Mouse (Mus musculus): ENCODE measurements at regions not wholly inside any gene's neighbourhood (a gene's known extent, or its start where the extent isn't known, plus 50 kb on each side); places are given as distances from the start of the nearest gene placed in this dataset.
"Not testable (repeated sequence)": the region's sequence is repeated elsewhere in the genome, so short reads cannot be mapped to it uniquely, and the experiment has no call there.

DNA sequence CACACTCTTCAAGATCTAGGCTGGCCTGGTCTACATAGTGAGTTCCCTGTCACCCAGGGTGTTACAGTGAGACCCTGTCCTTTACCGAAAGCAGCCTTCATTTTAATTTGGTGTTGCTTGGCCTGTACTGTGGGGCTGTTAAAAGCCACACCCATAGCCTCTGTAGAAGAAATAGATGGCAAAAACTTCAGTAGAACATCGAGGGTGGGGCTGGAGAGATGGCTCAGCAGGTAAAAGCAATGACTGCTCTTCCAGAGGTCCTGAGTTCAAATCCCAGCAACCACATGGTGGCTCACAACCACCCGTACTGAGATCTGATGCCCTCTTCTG lies 74.3 kb upstream of the Cpsf6 start:
- Histone ChIP-seq H3K4me2 (replicated peaks) (no peak overlapping the region), H3K36me3 (no peaks in the 10 kb centered on the region)

DNA sequence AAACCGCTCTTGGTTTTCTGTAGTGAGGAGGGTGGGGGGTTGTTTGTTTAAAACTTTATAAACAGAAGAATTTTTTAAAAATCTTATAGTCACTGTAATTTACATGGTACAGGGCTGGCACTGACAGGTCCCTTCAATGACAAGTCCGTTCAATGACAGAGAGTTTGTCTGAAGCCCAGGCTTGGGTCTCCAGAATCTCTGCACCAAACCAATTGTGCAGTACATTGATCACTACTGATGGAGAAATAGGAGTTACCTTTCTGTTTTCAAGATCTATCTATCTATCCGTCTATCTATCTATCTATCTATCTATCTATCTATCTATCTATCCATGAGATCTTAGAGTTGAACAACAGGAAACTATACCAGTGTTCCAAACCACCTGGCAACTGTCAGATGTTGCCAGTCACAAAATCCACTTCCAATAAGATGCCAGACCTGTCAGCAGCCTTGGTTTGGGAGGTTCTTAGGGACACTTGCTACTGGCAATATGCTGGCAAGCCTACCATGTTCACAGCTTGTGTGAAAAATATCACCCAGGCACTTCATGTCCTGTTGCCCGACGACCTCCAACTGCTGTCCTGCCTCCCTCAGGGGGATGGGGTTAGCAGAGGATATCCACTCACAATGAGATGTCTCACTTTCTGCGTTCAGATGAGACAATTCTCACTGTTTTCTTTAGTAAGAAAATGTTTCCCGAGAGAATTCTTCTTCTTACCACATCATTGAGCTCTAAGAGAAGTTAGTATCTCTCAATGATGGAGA lies 73.8 kb upstream of the Cpsf6 start:
- H3K9ac ChIP-seq = no peak overlapping the region
- ATAC-seq (ENCODE audit: low FRiP score) = no peak
- no peaks in the 10 kb centered on the region for H3K9me3 ChIP-seq (replicated peaks)
- no peak overlapping the region for H3K27ac ChIP-seq
- H3K27me3 ChIP-seq = no peaks in the 10 kb centered on the region
- no peaks in the 10 kb centered on the region for H3K4me1 ChIP-seq
- no peak overlapping the region for H3K4me3 ChIP-seq
- WGBS = 87% methylated on average over 7 of the region's 7 CpGs
- H3K36me3 ChIP-seq = no peaks in the 10 kb centered on the region
- H3K4me2 ChIP-seq (replicated peaks) = no peak overlapping the region

More for the DNA sequence above, 74.3 kb upstream of the Cpsf6 start:
- H3K9ac ChIP-seq = no peak overlapping the region
- H3K27me3 ChIP-seq = no peaks in the 10 kb centered on the region
- no peak for ATAC-seq (ENCODE audit: low FRiP score)
- no peaks in the 10 kb centered on the region for H3K9me3 ChIP-seq (replicated peaks)
- H3K27ac ChIP-seq = no peak overlapping the region
- WGBS = 94% methylated on average over 3 of the region's 3 CpGs
- H3K4me1 ChIP-seq = no peaks in the 10 kb centered on the region
- no peak overlapping the region for H3K4me3 ChIP-seq

DNA sequence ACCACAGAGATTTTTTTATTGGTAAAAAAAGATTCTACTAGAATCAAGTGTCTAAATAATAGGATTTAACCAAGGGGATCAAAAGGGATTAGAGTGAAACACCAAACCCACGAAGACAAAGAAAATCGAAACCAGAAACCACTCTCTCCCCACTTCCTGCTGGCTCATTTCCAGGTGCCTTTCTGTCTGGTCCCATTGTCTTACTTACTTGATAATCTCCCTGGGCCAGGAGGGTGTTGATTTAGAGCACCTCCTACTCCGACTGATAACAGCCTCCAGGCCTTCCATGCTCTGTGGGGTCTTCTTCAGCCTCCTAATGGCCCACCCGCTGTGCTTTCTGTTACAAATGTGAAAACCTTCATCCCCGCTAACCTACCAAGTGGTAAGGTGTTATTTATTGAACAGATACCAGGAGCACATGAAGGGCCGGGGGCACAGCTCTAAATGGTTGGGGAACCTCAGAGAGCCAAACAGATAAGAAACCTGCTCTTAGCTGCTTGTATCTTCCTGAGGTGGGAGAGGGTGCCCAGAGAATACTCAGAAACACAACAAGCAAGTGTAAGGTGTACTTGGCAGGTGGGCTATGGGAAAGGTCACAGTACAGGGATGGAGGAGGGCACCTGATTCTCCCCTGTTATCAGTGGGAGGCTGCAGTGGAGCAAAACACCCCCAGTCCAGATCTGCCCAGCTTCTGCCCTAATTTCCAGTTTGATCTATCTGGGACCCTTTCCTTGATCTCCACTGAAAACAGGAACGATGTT lies 72.6 kb upstream of the Cpsf6 start:
- no peaks in the 10 kb centered on the region for H3K9me3 ChIP-seq (replicated peaks)
- H3K4me1 ChIP-seq = no peaks in the 10 kb centered on the region
- H3K9ac ChIP-seq = no peak overlapping the region
- no peaks in the 10 kb centered on the region for H3K27me3 ChIP-seq
- no peak overlapping the region for H3K27ac ChIP-seq
- no peaks in the 10 kb centered on the region for H3K36me3 ChIP-seq
- H3K4me2 ChIP-seq (replicated peaks) = no peak overlapping the region
- ATAC-seq (ENCODE audit: low FRiP score) = no peak
- H3K4me3 ChIP-seq = no peak overlapping the region
- WGBS = 44% methylated on average over 7 of the region's 7 CpGs

DNA sequence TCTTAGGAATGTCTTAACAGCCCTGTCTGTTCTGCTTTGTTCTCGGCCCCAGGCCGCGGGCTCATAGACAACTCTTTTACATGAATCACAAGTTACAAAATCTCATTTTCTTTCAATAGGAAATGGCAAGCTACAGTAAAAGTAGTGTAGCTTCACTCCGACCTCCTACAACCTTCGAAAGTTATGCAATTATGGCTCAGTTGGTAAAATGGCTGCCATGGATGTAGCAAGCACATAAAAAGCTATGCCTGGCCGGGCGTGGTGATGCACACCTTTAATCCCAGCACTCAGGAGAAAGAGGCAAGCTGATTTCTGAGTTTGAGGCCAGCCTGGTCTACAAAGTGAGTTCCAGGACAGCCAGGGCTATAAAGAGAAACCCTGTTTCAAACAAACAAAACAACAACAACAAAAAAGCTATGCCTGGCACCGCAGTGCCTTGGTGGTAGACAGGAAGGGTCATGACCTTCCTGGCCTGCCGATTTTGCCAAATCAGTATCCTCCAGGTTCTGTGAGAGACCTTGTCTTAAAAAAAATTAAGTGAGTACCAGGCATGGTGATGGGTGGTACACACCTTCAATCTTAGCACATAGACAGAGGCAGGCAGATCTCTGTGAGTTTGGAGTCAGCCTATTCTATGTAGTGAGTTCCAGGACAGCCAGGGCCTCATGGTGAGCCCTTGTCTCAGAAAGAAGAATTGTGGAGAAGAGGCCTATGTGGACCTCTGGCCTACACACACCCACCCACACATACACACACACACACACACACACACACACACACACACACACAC lies 71.8 kb upstream of the Cpsf6 start:
- no peaks in the 10 kb centered on the region for H3K36me3 ChIP-seq
- no peak overlapping the region for H3K4me2 ChIP-seq (replicated peaks)
- no peak overlapping the region for H3K4me3 ChIP-seq
- no peaks in the 10 kb centered on the region for H3K4me1 ChIP-seq
- no peak overlapping the region for H3K9ac ChIP-seq
- no peaks in the 10 kb centered on the region for H3K27me3 ChIP-seq
- no peak for ATAC-seq (ENCODE audit: low FRiP score)
- no peak overlapping the region for H3K27ac ChIP-seq
- no peaks in the 10 kb centered on the region for H3K9me3 ChIP-seq (replicated peaks)
- 90% methylated on average over 9 of the region's 9 CpGs for WGBS

DNA sequence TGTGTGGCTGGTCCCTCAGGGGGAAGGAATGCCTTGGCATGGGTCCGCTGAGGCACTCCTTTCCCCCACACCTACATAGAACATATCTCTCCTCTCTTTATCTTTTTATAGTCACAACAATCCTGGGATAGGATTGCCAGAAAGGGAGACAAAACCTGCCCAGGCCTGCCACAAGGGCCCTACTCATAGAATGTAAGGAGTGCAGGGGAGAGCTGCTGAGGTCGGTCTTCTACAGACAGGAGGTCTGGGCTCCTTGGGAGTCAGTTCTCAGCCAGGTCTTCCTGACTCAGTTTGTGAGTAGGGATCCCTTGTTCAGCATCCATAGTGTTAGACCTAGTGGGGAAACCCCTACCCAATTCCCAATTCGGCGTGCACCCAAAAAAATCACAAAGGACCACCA lies 70.8 kb upstream of the Cpsf6 start:
- Histone ChIP-seq H3K27ac (no peak overlapping the region), H3K27me3 (no peaks in the 10 kb centered on the region), H3K9ac (no peak overlapping the region), H3K4me3 (no peak overlapping the region), H3K36me3 (no peaks in the 10 kb centered on the region), H3K4me1 (no peaks in the 10 kb centered on the region), H3K4me2 (replicated peaks) (no peak overlapping the region), H3K9me3 (replicated peaks) (no peaks in the 10 kb centered on the region)
- no peak for ATAC-seq (ENCODE audit: low FRiP score)
- 91% methylated on average over 4 of the region's 4 CpGs for WGBS

DNA sequence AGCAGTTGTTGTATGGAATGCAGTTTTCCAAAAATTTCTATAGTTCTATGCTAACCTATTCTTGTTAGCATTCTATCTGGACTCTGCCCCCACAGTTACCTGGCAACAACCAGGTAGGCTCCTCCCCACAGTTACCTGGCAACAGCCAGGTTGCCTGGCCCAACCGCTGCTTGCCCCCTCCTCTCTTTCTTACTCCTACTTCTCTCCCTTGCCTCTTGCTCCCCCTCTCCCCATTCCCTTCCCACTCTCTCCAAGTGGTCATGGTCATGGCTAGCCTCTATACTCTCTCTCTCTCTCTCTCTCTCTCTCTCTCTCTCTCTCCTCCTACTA lies 70.4 kb upstream of the Cpsf6 start:
- Histone ChIP-seq H3K36me3 (no peaks in the 10 kb centered on the region), H3K4me2 (replicated peaks) (no peak overlapping the region), H3K9ac (no peak overlapping the region), H3K27me3 (no peaks in the 10 kb centered on the region), H3K4me3 (no peak overlapping the region), H3K9me3 (replicated peaks) (no peaks in the 10 kb centered on the region), H3K27ac (no peak overlapping the region), H3K4me1 (no peaks in the 10 kb centered on the region)
- no peak for ATAC-seq (ENCODE audit: low FRiP score)
- WGBS = 90% methylated on average over 1 of the region's 1 CpGs

DNA sequence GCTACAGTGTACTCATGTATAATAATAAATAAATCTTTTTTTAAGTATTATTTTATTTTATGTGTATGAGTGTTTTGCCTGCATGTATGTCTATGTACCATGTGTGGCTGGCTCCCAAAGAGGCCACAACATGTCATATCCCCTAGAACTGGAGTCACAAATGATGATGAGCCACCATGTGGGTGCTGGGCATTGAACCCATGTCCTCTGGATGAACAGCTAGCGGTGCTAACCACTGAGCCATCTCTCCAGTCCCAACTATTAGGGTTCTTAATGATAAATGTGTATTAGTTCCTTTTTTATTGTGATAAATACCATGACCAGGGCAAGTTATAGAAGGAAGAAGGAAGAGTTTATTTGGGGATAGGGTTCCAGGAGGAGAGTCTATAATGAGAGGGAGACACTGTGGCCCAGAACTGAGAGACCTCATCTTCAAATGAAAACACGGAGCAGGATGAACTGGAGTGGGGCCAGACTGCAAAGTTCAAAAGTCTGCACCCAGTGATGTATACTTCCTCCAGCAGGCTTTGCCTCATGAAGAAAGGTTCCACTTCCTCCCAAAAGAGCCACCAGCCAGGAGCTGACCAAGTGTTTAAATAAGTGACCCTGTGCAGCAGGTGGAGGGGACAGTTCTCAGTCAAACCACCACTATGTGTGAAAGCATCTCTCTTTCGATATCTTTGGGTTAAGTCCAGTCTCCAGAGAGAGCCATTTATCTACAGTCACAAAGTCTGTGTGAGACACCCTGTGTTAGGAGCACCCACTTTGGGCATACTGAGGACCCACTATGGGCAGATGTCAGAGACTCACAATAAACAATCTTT lies 69.8 kb upstream of the Cpsf6 start:
- Histone ChIP-seq H3K9ac (no peak overlapping the region), H3K9me3 (replicated peaks) (no peaks in the 10 kb centered on the region), H3K27me3 (no peaks in the 10 kb centered on the region), H3K27ac (no peak overlapping the region), H3K4me2 (replicated peaks) (no peak overlapping the region), H3K4me3 (no peak overlapping the region), H3K4me1 (no peaks in the 10 kb centered on the region), H3K36me3 (no peaks in the 10 kb centered on the region)
- no peak for ATAC-seq (ENCODE audit: low FRiP score)
- WGBS = 87% methylated on average over 3 of the region's 3 CpGs

DNA sequence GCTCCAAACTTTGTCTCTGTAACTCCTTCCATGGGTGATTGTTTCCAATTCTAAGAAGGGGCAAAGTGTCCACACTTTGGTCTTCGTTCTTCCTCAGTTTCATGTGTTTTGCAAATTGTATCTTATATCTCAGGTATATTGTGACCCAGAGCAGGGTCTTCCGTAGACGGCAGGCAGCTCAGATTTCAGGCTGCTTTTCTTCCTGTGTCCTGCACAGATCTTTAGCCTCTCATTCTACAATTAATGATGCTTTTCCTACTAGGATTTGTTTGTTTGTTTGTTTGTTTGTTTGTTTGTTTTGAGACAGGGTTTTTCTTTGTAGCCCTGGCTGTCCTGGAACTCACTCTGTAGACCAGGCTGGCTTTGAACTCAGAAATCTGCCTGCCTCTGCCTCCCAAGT lies 69.0 kb upstream of the Cpsf6 start:
- not testable (repeated sequence) for H3K4me2 ChIP-seq (replicated peaks); ATAC-seq (ENCODE audit: low FRiP score); H3K4me3 ChIP-seq; H3K36me3 ChIP-seq; H3K4me1 ChIP-seq; H3K27ac ChIP-seq; H3K9me3 ChIP-seq (replicated peaks); H3K27me3 ChIP-seq; H3K9ac ChIP-seq
- 93% methylated on average over 3 of the region's 3 CpGs for WGBS

DNA sequence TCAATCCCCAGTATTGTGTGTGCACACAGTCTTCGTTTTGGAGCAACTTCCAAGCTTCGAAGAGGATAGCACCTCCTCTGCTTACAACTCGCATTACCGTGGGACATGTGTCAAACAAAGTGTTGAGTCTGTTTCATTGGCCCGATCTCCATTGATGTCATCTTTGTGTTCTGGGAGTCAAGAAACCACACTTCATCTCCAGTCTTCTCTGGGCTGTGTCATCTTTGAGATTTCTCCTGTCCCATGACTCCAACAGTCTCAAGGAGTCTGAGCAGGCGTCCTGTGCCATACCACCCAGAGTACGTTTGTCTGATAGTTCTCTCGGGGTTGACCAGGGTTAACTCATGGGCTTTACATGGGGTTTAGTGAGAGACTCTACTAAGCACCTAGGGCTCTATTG lies 67.8 kb upstream of the Cpsf6 start:
- ATAC-seq (ENCODE audit: low FRiP score) = no peak
- 90% methylated on average over 8 of the region's 8 CpGs for WGBS
- Histone ChIP-seq H3K36me3 (no peaks in the 10 kb centered on the region), H3K9me3 (replicated peaks) (no peaks in the 10 kb centered on the region; the same call in 1 of the 2 replicates), H3K4me2 (replicated peaks) (no peak overlapping the region), H3K27ac (no peak overlapping the region), H3K4me1 (no peaks in the 10 kb centered on the region), H3K4me3 (no peak overlapping the region), H3K9ac (no peak overlapping the region), H3K27me3 (no peaks in the 10 kb centered on the region)

DNA sequence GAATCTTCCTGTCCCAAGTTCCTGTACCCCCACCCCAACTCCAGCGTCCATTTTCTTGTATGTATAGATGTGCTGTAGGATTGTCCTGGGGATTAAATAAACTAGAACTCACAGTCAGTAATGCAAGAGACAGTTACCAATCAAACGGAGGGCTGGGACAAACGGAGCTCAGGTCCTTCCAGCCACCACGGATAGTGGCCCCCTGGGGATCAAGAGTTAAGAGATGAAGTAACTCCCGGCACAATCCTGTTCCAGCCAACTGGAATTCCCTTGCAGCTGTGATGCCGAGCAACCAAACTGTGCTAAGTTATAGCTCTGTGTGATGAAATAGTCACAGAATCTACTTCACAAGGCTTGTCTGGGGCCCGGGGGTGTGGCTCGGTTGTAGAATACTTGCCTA lies 67.4 kb upstream of the Cpsf6 start:
- WGBS = 67% methylated on average over 8 of the region's 8 CpGs
- Histone ChIP-seq H3K4me3 (no peak overlapping the region), H3K27ac (no peak overlapping the region), H3K27me3 (no peaks in the 10 kb centered on the region), H3K9me3 (replicated peaks) (no peaks in the 10 kb centered on the region; the same call in 1 of the 2 replicates), H3K36me3 (no peaks in the 10 kb centered on the region), H3K4me2 (replicated peaks) (no peak overlapping the region), H3K9ac (no peak overlapping the region), H3K4me1 (no peaks in the 10 kb centered on the region)
- ATAC-seq (ENCODE audit: low FRiP score) = no peak

DNA sequence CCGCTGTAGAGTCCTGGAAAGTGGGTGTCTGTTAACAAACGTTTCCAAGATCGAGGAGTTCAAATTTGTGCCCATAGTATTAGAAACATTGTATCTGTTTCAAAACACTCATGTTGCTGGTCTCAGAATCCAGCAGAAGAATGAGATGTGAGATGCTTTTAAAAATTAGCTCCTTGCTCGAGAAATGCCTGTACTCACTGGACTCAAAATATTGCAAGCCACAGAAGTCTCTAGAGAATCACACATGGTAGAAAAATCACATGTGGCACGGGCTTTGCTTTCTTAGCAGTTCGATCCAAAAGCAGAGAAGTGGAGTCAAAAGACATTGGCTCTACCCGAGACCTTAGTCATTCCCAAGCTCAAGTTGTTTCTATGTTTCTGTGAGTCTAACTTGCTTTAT lies 67.0 kb upstream of the Cpsf6 start:
- Histone ChIP-seq H3K4me2 (replicated peaks) (no peak overlapping the region), H3K27me3 (no peaks in the 10 kb centered on the region), H3K27ac (no peak overlapping the region), H3K9me3 (replicated peaks) (no peaks in the 10 kb centered on the region; the same call in 1 of the 2 replicates), H3K36me3 (no peaks in the 10 kb centered on the region), H3K9ac (no peak overlapping the region), H3K4me1 (0 out of 2 replicates have a peak, but pooled peaks cover under 1% of the 10 kb centered on the region), H3K4me3 (no peak overlapping the region)
- 88% methylated on average over 7 of the region's 7 CpGs for WGBS
- no peak for ATAC-seq (ENCODE audit: low FRiP score)

Measured in hindbrain, embryonic 12.5 days (tissue).